Mouse (Mus musculus): ENCODE results near the gene Nek9.
A peak's percentile ranks its signal among the peaks of the same experiment; 100 is the strongest.

The Nek9 gene

GRCm38 (mm10) chr12:85339243-85339729 is at the start of gene Nek9:
Gene Nek9, minus strand, starts transcription at chr12:85339362.
- peak; percentile 95 for DNase-seq

- DNase-seq: no peak
These were observed 46.8 kb upstream of the Nek9 start for GRCm38 (mm10) chr12:85385995-85386375.

GRCm38 (mm10) chr12:85385329-85385994 is 46.3 kb upstream of the Nek9 start:
- DNase-seq: no peak

GRCm38 (mm10) chr12:85382761-85383680 is 43.9 kb upstream of the Nek9 start:
- no peak for DNase-seq

GRCm38 (mm10) chr12:85381570-85381969 is 42.4 kb upstream of the Nek9 start:
- DNase-seq: no peak

GRCm38 (mm10) chr12:85380942-85381341 is 41.8 kb upstream of the Nek9 start:
- no peak for DNase-seq

GRCm38 (mm10) chr12:85380308-85380707 is 41.1 kb upstream of the Nek9 start:
- DNase-seq: no peak

- DNase-seq: no peak
These were observed 39.1 kb upstream of the Nek9 start for GRCm38 (mm10) chr12:85378271-85378670.

- peak; percentile 88 to 93 for DNase-seq
These were observed 35.6 kb upstream of the Nek9 start, which contains the start of gene Tmed10 for GRCm38 (mm10) chr12:85374561-85375272. Gene Tmed10, minus strand, starts transcription at chr12:85374847.

GRCm38 (mm10) chr12:85373591-85374560 is 34.7 kb upstream of the Nek9 start:
- peak; percentile 59 to 73 for DNase-seq

- no peak for DNase-seq
These were observed 33.0 kb upstream of the Nek9 start for GRCm38 (mm10) chr12:85372068-85372665.

- DNase-seq: no peak
These were observed 29.4 kb upstream of the Nek9 start for GRCm38 (mm10) chr12:85368441-85369063.

GRCm38 (mm10) chr12:85366271-85366670 is 27.1 kb upstream of the Nek9 start:
- DNase-seq: peak in 1 of 2 experiments; percentile 30

- DNase-seq: no peak
These were observed 23.3 kb upstream of the Nek9 start for GRCm38 (mm10) chr12:85362510-85362909.

- DNase-seq: no peak
These were observed 22.4 kb upstream of the Nek9 start for GRCm38 (mm10) chr12:85361580-85361979.

- DNase-seq: no peak
These were observed 22.0 kb upstream of the Nek9 start for GRCm38 (mm10) chr12:85361165-85361564.

GRCm38 (mm10) chr12:85354061-85354460 is 14.9 kb upstream of the Nek9 start:
- DNase-seq: no peak

- DNase-seq: peak in 1 of 2 experiments; percentile 45
These were observed 11.5 kb upstream of the Nek9 start for GRCm38 (mm10) chr12:85350407-85351232.

- DNase-seq: no peak
These were observed 9.2 kb upstream of the Nek9 start for GRCm38 (mm10) chr12:85348338-85348737.

- DNase-seq: no peak
These were observed 8.0 kb upstream of the Nek9 start for GRCm38 (mm10) chr12:85347196-85347595.
